Mouse (Mus musculus) liver, embryonic 13.5 days (tissue): ENCODE data around the gene Atp2a2. TPM values are rescaled to one million over a fixed set of nuclear protein-coding genes. Genes with fewer than 3 reads are reported as not detected.

Experiments
- ATAC-seq: fragments of 200-750 bp; cut with Nextera tagmentation; 2 replicates; pipeline ENCODE4 v1.8.0; 2017; ENCODE audit warnings: low read depth, mild to moderate bottlenecking, moderate number of reproducible peaks, moderate library complexity
- DNase-seq: peaks from one replicate; pipeline ENCODE4 v3.0.0; 2022
- H3K27ac ChIP-seq: fragments of 300-500 bp; sonication (generic); 2 replicates; pipeline ENCODE4 v1.5.1; 2015; ENCODE audit warnings: moderate library complexity, mild to moderate bottlenecking, inconsistent platforms
- H3K27me3 ChIP-seq: fragments of 300-500 bp; sonication (generic); 2 replicates; pipeline ENCODE4 v1.6.1; 2015; ENCODE audit warnings: mild to moderate bottlenecking, inconsistent platforms
- H3K36me3 ChIP-seq: fragments of 300-500 bp; sonication (generic); 2 replicates; pipeline ENCODE4 v1.6.1; 2015; ENCODE audit warnings: mild to moderate bottlenecking, inconsistent platforms
- H3K4me1 ChIP-seq: fragments of 300-500 bp; sonication (generic); replicated peaks from 2 replicates; pipeline ENCODE4 v1.6.1; 2015; ENCODE audit warnings: inconsistent platforms
- H3K4me2 ChIP-seq: fragments of 300-500 bp; sonication (generic); 2 replicates; pipeline ENCODE4 v1.6.1; 2015; ENCODE audit warnings: inconsistent platforms, mild to moderate bottlenecking, moderate library complexity
- H3K4me3 ChIP-seq: fragments of 300-500 bp; sonication (generic); replicated peaks from 2 replicates; pipeline ENCODE4 v1.5.1; 2015; ENCODE audit warnings: mild to moderate bottlenecking, inconsistent platforms
- H3K9ac ChIP-seq: fragments of 300-500 bp; sonication (generic); 2 replicates; pipeline ENCODE4 v1.6.1; 2015; ENCODE audit warnings: mild to moderate bottlenecking, inconsistent platforms
- H3K9me3 ChIP-seq: fragments of 300-500 bp; sonication (generic); replicated peaks from 2 replicates; pipeline ENCODE4 v1.6.1; 2016; ENCODE audit warnings: inconsistent platforms
- WGBS: fragments of 180-500 bp; shearing (Covaris S2); methylation state at CpG from one replicate; pipeline ENCODE4 v1.1.7; 2015; ENCODE audit not compliant: insufficient replicate concordance; 5-methylcytosine and 5-hydroxymethylcytosine counted together
- polyA plus RNA-seq: library from polyadenylated mRNA; unstranded; fragments of >200 nt; fragmentation: Nextera tagmentation; extraction: Ambion mirVana; gene quantifications from 2 replicates; pipeline ENCODE4 v1.2.1, GENCODE M21; 2015

Atp2a2 gene
- polyA plus RNA-seq = 14.1 and 17.1 TPM in 2 replicates

- H3K27me3 ChIP-seq = peaks cover 13% of the 10 kb centered on the region
- peak within 1 kb of the TSS; percentile 97 for H3K4me3 ChIP-seq
- peaks cover 5% of the 10 kb centered on the region; the same call in 1 of the 2 replicates for H3K9me3 ChIP-seq
- DNase-seq (peak; percentile 85), ATAC-seq (peak; percentile 88)
- peak within 1 kb of the TSS; percentile 99 for H3K9ac ChIP-seq
- H3K4me1 ChIP-seq = peaks cover 36% of the 10 kb centered on the region
- peak within 1 kb of the TSS; percentile 97 for H3K27ac ChIP-seq
- H3K4me2 ChIP-seq = peak within 1 kb of the TSS; percentile 97
- under 1% methylated on average over 76 of the region's 113 CpGs for WGBS
- peaks cover 15% of the 10 kb centered on the region for H3K36me3 ChIP-seq
Observed at GRCm38 (mm10) chr5:122502077-122502941, at the start of gene Atp2a2. Atp2a2 (minus strand) TSS chr5:122502225.

- WGBS = 59% methylated on average over 8 of the region's 8 CpGs
- H3K9ac ChIP-seq = no peak overlapping the region
- H3K27me3 ChIP-seq = no peaks in the 10 kb centered on the region
- no peak for ATAC-seq
- no peaks in the 10 kb centered on the region for H3K9me3 ChIP-seq
- no peak overlapping the region for H3K4me2 ChIP-seq
- no peaks in the 10 kb centered on the region for H3K36me3 ChIP-seq
- no peak for DNase-seq
- peaks cover 15% of the 10 kb centered on the region for H3K4me1 ChIP-seq
- no peak overlapping the region for H3K27ac ChIP-seq
- H3K4me3 ChIP-seq = no peak overlapping the region
Observed at GRCm38 (mm10) chr5:122550460-122550859, 48.4 kb upstream of the Atp2a2 start.

- Histone ChIP-seq H3K9ac (no peak overlapping the region), H3K36me3 (no peaks in the 10 kb centered on the region), H3K27ac (0 out of 2 replicates have a peak overlapping the region, but pooled peaks have one; percentile 21), H3K9me3 (no peaks in the 10 kb centered on the region), H3K4me1 (peaks cover 9% of the 10 kb centered on the region), H3K27me3 (no peaks in the 10 kb centered on the region), H3K4me3 (no peak overlapping the region), H3K4me2 (no peak overlapping the region)
- ATAC-seq (no peak), DNase-seq (no peak)
- 53% methylated on average over 6 of the region's 6 CpGs for WGBS
Observed at GRCm38 (mm10) chr5:122548671-122549070, 46.6 kb upstream of the Atp2a2 start.

GRCm38 (mm10) chr5:122547810-122548209, 45.8 kb upstream of the Atp2a2 start:
- no peak for DNase-seq
- no peak overlapping the region for H3K4me3 ChIP-seq
- peaks cover 9% of the 10 kb centered on the region for H3K4me1 ChIP-seq
- WGBS = 59% methylated on average over 6 of the region's 6 CpGs
- H3K9ac ChIP-seq = no peak overlapping the region
- ATAC-seq = no peak
- no peak overlapping the region for H3K4me2 ChIP-seq
- H3K27ac ChIP-seq = no peak overlapping the region
- H3K36me3 ChIP-seq = no peaks in the 10 kb centered on the region
- H3K27me3 ChIP-seq = no peaks in the 10 kb centered on the region
- no peaks in the 10 kb centered on the region for H3K9me3 ChIP-seq

GRCm38 (mm10) chr5:122547251-122547714, 45.3 kb upstream of the Atp2a2 start:
- H3K4me3 ChIP-seq = no peak overlapping the region
- peaks cover 9% of the 10 kb centered on the region for H3K4me1 ChIP-seq
- no peak overlapping the region for H3K4me2 ChIP-seq
- WGBS = 21% methylated on average over 7 of the region's 7 CpGs
- no peak overlapping the region for H3K9ac ChIP-seq
- H3K27me3 ChIP-seq = no peaks in the 10 kb centered on the region
- DNase-seq (no peak), ATAC-seq (no peak)
- H3K9me3 ChIP-seq = no peaks in the 10 kb centered on the region
- H3K36me3 ChIP-seq = no peaks in the 10 kb centered on the region
- no peak overlapping the region for H3K27ac ChIP-seq

- H3K4me3 ChIP-seq = no peak overlapping the region
- no peak overlapping the region for H3K9ac ChIP-seq
- H3K27me3 ChIP-seq = no peaks in the 10 kb centered on the region
- peaks cover 9% of the 10 kb centered on the region for H3K4me1 ChIP-seq
- H3K36me3 ChIP-seq = no peaks in the 10 kb centered on the region
- H3K4me2 ChIP-seq = no peak overlapping the region
- H3K9me3 ChIP-seq = no peaks in the 10 kb centered on the region
- ATAC-seq (no peak), DNase-seq (no peak)
- WGBS = 67% methylated on average over 6 of the region's 6 CpGs
- no peak overlapping the region for H3K27ac ChIP-seq
Observed at GRCm38 (mm10) chr5:122543392-122543791, 41.4 kb upstream of the Atp2a2 start.

DNA sequence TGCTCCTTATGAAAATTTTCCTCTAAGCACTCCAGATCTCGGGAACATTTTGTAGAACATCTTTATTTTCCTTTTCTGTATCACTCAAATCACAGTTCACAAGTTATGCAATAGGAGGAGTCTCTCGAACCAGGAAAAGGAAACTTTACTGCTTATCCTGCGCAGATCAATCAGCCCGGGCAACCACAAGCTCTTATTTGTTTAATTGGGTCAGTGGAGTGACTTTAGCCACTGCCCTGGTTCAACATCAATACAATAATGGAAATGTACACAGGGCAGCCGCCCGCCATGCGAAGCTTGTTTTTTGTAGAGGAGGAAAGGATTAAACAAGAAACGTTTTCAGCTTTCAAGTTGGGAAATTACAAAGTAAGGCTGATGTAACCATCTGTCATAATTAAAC, 39.8 kb upstream of the Atp2a2 start:
- Histone ChIP-seq H3K27ac (no peak overlapping the region), H3K4me2 (no peak overlapping the region), H3K4me3 (no peak overlapping the region), H3K4me1 (peaks cover 1% of the 10 kb centered on the region; the same call in 1 of the 2 replicates), H3K9ac (no peak overlapping the region), H3K36me3 (no peaks in the 10 kb centered on the region), H3K27me3 (no peaks in the 10 kb centered on the region), H3K9me3 (no peaks in the 10 kb centered on the region)
- no peak for DNase-seq
- WGBS = 59% methylated on average over 8 of the region's 8 CpGs
- no peak for ATAC-seq

GRCm38 (mm10) chr5:122538077-122538476, 36.1 kb upstream of the Atp2a2 start:
- H3K9me3 ChIP-seq = no peaks in the 10 kb centered on the region
- no peak overlapping the region for H3K9ac ChIP-seq
- no peak for ATAC-seq
- H3K4me3 ChIP-seq = no peak overlapping the region
- no peak overlapping the region for H3K27ac ChIP-seq
- no peak overlapping the region for H3K4me2 ChIP-seq
- 49% methylated on average over 11 of the region's 11 CpGs for WGBS
- no peaks in the 10 kb centered on the region for H3K4me1 ChIP-seq
- DNase-seq = no peak
- H3K27me3 ChIP-seq = no peaks in the 10 kb centered on the region
- H3K36me3 ChIP-seq = no peaks in the 10 kb centered on the region

GRCm38 (mm10) chr5:122537654-122538053, 35.6 kb upstream of the Atp2a2 start:
- Histone ChIP-seq H3K36me3 (no peaks in the 10 kb centered on the region), H3K9ac (no peak overlapping the region), H3K4me2 (no peak overlapping the region), H3K9me3 (no peaks in the 10 kb centered on the region), H3K27ac (no peak overlapping the region), H3K4me1 (no peaks in the 10 kb centered on the region), H3K4me3 (no peak overlapping the region), H3K27me3 (no peaks in the 10 kb centered on the region)
- no peak for DNase-seq
- ATAC-seq = no peak
- WGBS = 76% methylated on average over 5 of the region's 5 CpGs

- 66% methylated on average over 8 of the region's 8 CpGs for WGBS
- H3K27me3 ChIP-seq = no peaks in the 10 kb centered on the region
- H3K36me3 ChIP-seq = no peaks in the 10 kb centered on the region
Observed at GRCm38 (mm10) chr5:122533884-122534283, 31.9 kb upstream of the Atp2a2 start.

GRCm38 (mm10) chr5:122529913-122530604, 28.0 kb upstream of the Atp2a2 start:
- Histone ChIP-seq H3K9me3 (no peaks in the 10 kb centered on the region), H3K9ac (no peak overlapping the region), H3K27ac (no peak overlapping the region), H3K4me1 (peaks cover 42% of the 10 kb centered on the region), H3K27me3 (no peaks in the 10 kb centered on the region), H3K4me2 (no peak overlapping the region), H3K36me3 (no peaks in the 10 kb centered on the region), H3K4me3 (no peak overlapping the region)
- ATAC-seq (no peak), DNase-seq (no peak)
- 67% methylated on average over 9 of the region's 9 CpGs for WGBS

More at GRCm38 (mm10) chr5:122533884-122534283, 31.9 kb upstream of the Atp2a2 start:
- no peak overlapping the region for H3K27ac ChIP-seq
- H3K4me2 ChIP-seq = no peak overlapping the region
- no peaks in the 10 kb centered on the region for H3K9me3 ChIP-seq
- ATAC-seq = no peak
- H3K4me3 ChIP-seq = no peak overlapping the region
- H3K9ac ChIP-seq = no peak overlapping the region
- peaks cover 14% of the 10 kb centered on the region for H3K4me1 ChIP-seq
- DNase-seq = no peak
